Mouse (Mus musculus): ENCODE measurements around the gene Ube2e2.
"Not testable (repeated sequence)": the region's sequence is repeated elsewhere in the genome, so short reads cannot be mapped to it uniquely, and the experiment has no call there.

Ube2e2 gene

GRCm38 (mm10) chr14:18754001-18754400, 140.1 kb downstream of the Ube2e2 start:
- DNase-seq (ENCODE audit: low read depth, low spot score), result no peak

GRCm38 (mm10) chr14:18731154-18731553, 162.9 kb downstream of the Ube2e2 start:
- DNase-seq (ENCODE audit: low read depth, low spot score), result no peak

GRCm38 (mm10) chr14:18720601-18721591, 173.2 kb downstream of the Ube2e2 start:
- no peak for DNase-seq (ENCODE audit: low read depth, low spot score)

GRCm38 (mm10) chr14:18716970-18717369, 177.1 kb downstream of the Ube2e2 start:
- no peak for DNase-seq (ENCODE audit: low read depth, low spot score)

- DNase-seq (ENCODE audit: low read depth, low spot score), result no peak
Measured at GRCm38 (mm10) chr14:18715529-18715928, 178.5 kb downstream of the Ube2e2 start.

GRCm38 (mm10) chr14:18697662-18698225, 196.3 kb downstream of the Ube2e2 start:
- DNase-seq (ENCODE audit: low read depth, low spot score), result no peak

- DNase-seq (ENCODE audit: low read depth, low spot score), result not testable (repeated sequence)
Measured at GRCm38 (mm10) chr14:18696418-18696817, 197.6 kb downstream of the Ube2e2 start.

GRCm38 (mm10) chr14:18678121-18678836, 215.8 kb downstream of the Ube2e2 start:
- DNase-seq (ENCODE audit: low read depth, low spot score), result no peak

- no peak for DNase-seq (ENCODE audit: low read depth, low spot score)
Measured at GRCm38 (mm10) chr14:18670712-18671111, 223.4 kb downstream of the Ube2e2 start.

GRCm38 (mm10) chr14:18669301-18669935, 224.6 kb downstream of the Ube2e2 start:
- DNase-seq (ENCODE audit: low read depth, low spot score), result peak; percentile 24

GRCm38 (mm10) chr14:18668309-18668708, 225.8 kb downstream of the Ube2e2 start:
- not testable (repeated sequence) for DNase-seq (ENCODE audit: low read depth, low spot score)

- no peak for DNase-seq (ENCODE audit: low read depth, low spot score)
Measured at GRCm38 (mm10) chr14:18667755-18668154, 226.3 kb downstream of the Ube2e2 start.

- DNase-seq (ENCODE audit: low read depth, low spot score), result no peak
Measured at GRCm38 (mm10) chr14:18666251-18666650, 227.8 kb downstream of the Ube2e2 start.

- no peak for DNase-seq (ENCODE audit: low read depth, low spot score)
Measured at GRCm38 (mm10) chr14:18665267-18666024, 228.6 kb downstream of the Ube2e2 start.

GRCm38 (mm10) chr14:18663666-18664065, 230.4 kb downstream of the Ube2e2 start:
- no peak for DNase-seq (ENCODE audit: low read depth, low spot score)

GRCm38 (mm10) chr14:18657777-18658753, 236.0 kb downstream of the Ube2e2 start:
- no peak for DNase-seq (ENCODE audit: low read depth, low spot score)

- no peak for DNase-seq (ENCODE audit: low read depth, low spot score)
Measured at GRCm38 (mm10) chr14:18649123-18649675, 244.9 kb downstream of the Ube2e2 start.

- no peak for DNase-seq (ENCODE audit: low read depth, low spot score)
Measured at GRCm38 (mm10) chr14:18641656-18642055, 252.4 kb downstream of the Ube2e2 start.

- no peak for DNase-seq (ENCODE audit: low read depth, low spot score)
Measured at GRCm38 (mm10) chr14:18638753-18639456, 255.2 kb downstream of the Ube2e2 start.

Data from mesoderm, embryonic 11.5 days (tissue).